Mouse (Mus musculus) brain, embryonic 14.5 days (tissue): ENCODE measurements at regions not wholly inside any gene's neighbourhood (a gene's known extent, or its start where the extent isn't known, plus 50 kb on each side); places are given as distances from the start of the nearest gene placed in this dataset.

Experiments
- CTCF ChIP-seq: fragments of 200-500 bp; IDR thresholded peaks from 2 replicates; pipeline ENCODE4 v1.5.1; 2012; ENCODE audit warnings: inconsistent platforms, mild to moderate bottlenecking, moderate library complexity, borderline replicate concordance; ENCODE audit not compliant: insufficient read depth, insufficient read length; ENCODE audit errors: extremely low read depth
- POLR2A ChIP-seq: fragments of 200-500 bp; IDR thresholded peaks from 2 replicates; pipeline ENCODE4 v1.6.1; 2012; ENCODE audit warnings: mild to moderate bottlenecking, inconsistent platforms, borderline replicate concordance; ENCODE audit not compliant: poor library complexity, insufficient read depth, insufficient read length, severe bottlenecking; ENCODE audit errors: extremely low read depth

- TF ChIP-seq CTCF: no peak
- no peak for TF ChIP-seq POLR2A
Measured at GRCm38 (mm10) chr4:5509398-5509797, 716.2 kb upstream of the Impad1 start.
